Mouse (Mus musculus): Measurements from ENCODE around the gene H2-M5.
"Not testable (repeated sequence)": the region's sequence is repeated elsewhere in the genome, so short reads cannot be mapped to it uniquely, and the experiment has no call there.

H2-M5 gene

GRCm38 (mm10) chr17:36993770-36994325 lies 4.5 kb upstream of the H2-M5 start:
- no peak for DNase-seq (ENCODE audit: inconsistent ontology term)

GRCm38 (mm10) chr17:36992336-36993104 lies 3.2 kb upstream of the H2-M5 start:
- no peak for DNase-seq (ENCODE audit: inconsistent ontology term)

- not testable (repeated sequence) for DNase-seq (ENCODE audit: inconsistent ontology term)
Observed at GRCm38 (mm10) chr17:36990630-36991029, 1.3 kb upstream of the H2-M5 start.

- no peak for DNase-seq (ENCODE audit: inconsistent ontology term)
Observed at GRCm38 (mm10) chr17:36988475-36988874, 862 bp downstream of the H2-M5 start.

- no peak for DNase-seq (ENCODE audit: inconsistent ontology term)
Observed at GRCm38 (mm10) chr17:36982253-36983155, 6.8 kb downstream of the H2-M5 start.

- no peak for DNase-seq (ENCODE audit: inconsistent ontology term)
Observed at GRCm38 (mm10) chr17:36981845-36982244, 7.5 kb downstream of the H2-M5 start.

- no peak for DNase-seq (ENCODE audit: inconsistent ontology term)
Observed at GRCm38 (mm10) chr17:36981221-36981813, 8.0 kb downstream of the H2-M5 start, which contains the start of gene 2410137M14Rik. TSS of gene 2410137M14Rik (minus strand) at chr17:36981237.

GRCm38 (mm10) chr17:36973271-36973787 lies 16.0 kb downstream of the H2-M5 start:
- no peak for DNase-seq (ENCODE audit: inconsistent ontology term)

GRCm38 (mm10) chr17:36972791-36973190 lies 16.5 kb downstream of the H2-M5 start:
- DNase-seq (ENCODE audit: inconsistent ontology term), result no peak

- DNase-seq (ENCODE audit: inconsistent ontology term), result no peak
Observed at GRCm38 (mm10) chr17:36971172-36971850, 18.0 kb downstream of the H2-M5 start.

GRCm38 (mm10) chr17:36970316-36970890 lies 18.9 kb downstream of the H2-M5 start:
- no peak for DNase-seq (ENCODE audit: inconsistent ontology term)

GRCm38 (mm10) chr17:36966875-36967274 lies 22.5 kb downstream of the H2-M5 start:
- no peak for DNase-seq (ENCODE audit: inconsistent ontology term)

GRCm38 (mm10) chr17:36961125-36961524 lies 28.2 kb downstream of the H2-M5 start:
- no peak for DNase-seq (ENCODE audit: inconsistent ontology term)

- DNase-seq (ENCODE audit: inconsistent ontology term), result no peak
Observed at GRCm38 (mm10) chr17:36958884-36959283, 30.5 kb downstream of the H2-M5 start.

- DNase-seq (ENCODE audit: inconsistent ontology term), result peak; percentile 97
Observed at GRCm38 (mm10) chr17:36957999-36958743, 31.2 kb downstream of the H2-M5 start, which contains the start of the genes Znrd1 and Znrd1as. TSS of gene Znrd1 (minus strand) at chr17:36958559. TSS of gene Znrd1as (plus strand) at chr17:36958592.

GRCm38 (mm10) chr17:36953062-36953461 lies 36.3 kb downstream of the H2-M5 start:
- DNase-seq (ENCODE audit: inconsistent ontology term), result no peak

GRCm38 (mm10) chr17:36952631-36953030 lies 36.7 kb downstream of the H2-M5 start:
- DNase-seq (ENCODE audit: inconsistent ontology term), result no peak

GRCm38 (mm10) chr17:36950981-36951947 lies 38.1 kb downstream of the H2-M5 start, which contains the start of gene Ppp1r11:
TSS of gene Ppp1r11 (minus strand) at chr17:36951741.
- DNase-seq (ENCODE audit: inconsistent ontology term), result peak; percentile 99
